Mouse (Mus musculus) midbrain, embryonic 15.5 days (tissue): ENCODE data around the gene Prkd3. TPM values are rescaled to one million over a fixed set of nuclear protein-coding genes. Genes with fewer than 3 reads are reported as not detected.

ENCODE experiments used
- ATAC-seq: fragments of 200-750 bp; cut with Nextera tagmentation; replicated peaks from 2 replicates; pipeline ENCODE4 v1.8.0; 2017; ENCODE audit warnings: moderate TSS enrichment
- H3K27ac ChIP-seq: fragments of 300-500 bp; sonication (generic); 2 replicates; pipeline ENCODE4 v1.5.1; 2015; ENCODE audit warnings: mild to moderate bottlenecking, inconsistent platforms
- H3K27me3 ChIP-seq: fragments of 300-500 bp; sonication (generic); replicated peaks from 2 replicates; pipeline ENCODE4 v1.6.1; 2015; ENCODE audit warnings: inconsistent platforms
- H3K36me3 ChIP-seq: fragments of 300-500 bp; sonication (generic); replicated peaks from 2 replicates; pipeline ENCODE4 v1.6.1; 2015; ENCODE audit warnings: inconsistent platforms
- H3K4me1 ChIP-seq: fragments of 300-500 bp; sonication (generic); 2 replicates; pipeline ENCODE4 v1.6.1; 2015; ENCODE audit warnings: inconsistent platforms
- H3K4me2 ChIP-seq: fragments of 300-500 bp; sonication (generic); 2 replicates; pipeline ENCODE4 v1.6.1; 2015; ENCODE audit warnings: inconsistent platforms, mild to moderate bottlenecking, moderate library complexity
- H3K4me3 ChIP-seq: fragments of 300-500 bp; sonication (generic); 2 replicates; pipeline ENCODE4 v1.5.1; 2015; ENCODE audit warnings: mild to moderate bottlenecking, inconsistent platforms
- H3K9ac ChIP-seq: fragments of 300-500 bp; sonication (generic); 2 replicates; pipeline ENCODE4 v1.6.1; 2015; ENCODE audit warnings: mild to moderate bottlenecking, inconsistent platforms
- H3K9me3 ChIP-seq: fragments of 300-500 bp; sonication (generic); 2 replicates; pipeline ENCODE4 v1.6.1; 2016; ENCODE audit warnings: inconsistent platforms
- WGBS: fragments of 180-500 bp; shearing (Covaris S2); methylation state at CpG from one replicate; pipeline ENCODE4 v1.1.7; 2015; ENCODE audit warnings: mixed read lengths; 5-methylcytosine and 5-hydroxymethylcytosine counted together
- polyA plus RNA-seq: library from polyadenylated mRNA; unstranded; fragments of >200 nt; fragmentation: Nextera tagmentation; extraction: Ambion mirVana; gene quantifications from 2 replicates; pipeline ENCODE4 v1.2.1, GENCODE M21; 2015

Prkd3 gene
- polyA plus RNA-seq, 1 experiment from 2014 or later, result 11.2 TPM

GRCm38 (mm10) chr17:78998130-78998529, 22.5 kb downstream of the Prkd3 start:
- 89% methylated on average over 2 of the region's 2 CpGs for WGBS
- ATAC-seq, result no peak

DNA sequence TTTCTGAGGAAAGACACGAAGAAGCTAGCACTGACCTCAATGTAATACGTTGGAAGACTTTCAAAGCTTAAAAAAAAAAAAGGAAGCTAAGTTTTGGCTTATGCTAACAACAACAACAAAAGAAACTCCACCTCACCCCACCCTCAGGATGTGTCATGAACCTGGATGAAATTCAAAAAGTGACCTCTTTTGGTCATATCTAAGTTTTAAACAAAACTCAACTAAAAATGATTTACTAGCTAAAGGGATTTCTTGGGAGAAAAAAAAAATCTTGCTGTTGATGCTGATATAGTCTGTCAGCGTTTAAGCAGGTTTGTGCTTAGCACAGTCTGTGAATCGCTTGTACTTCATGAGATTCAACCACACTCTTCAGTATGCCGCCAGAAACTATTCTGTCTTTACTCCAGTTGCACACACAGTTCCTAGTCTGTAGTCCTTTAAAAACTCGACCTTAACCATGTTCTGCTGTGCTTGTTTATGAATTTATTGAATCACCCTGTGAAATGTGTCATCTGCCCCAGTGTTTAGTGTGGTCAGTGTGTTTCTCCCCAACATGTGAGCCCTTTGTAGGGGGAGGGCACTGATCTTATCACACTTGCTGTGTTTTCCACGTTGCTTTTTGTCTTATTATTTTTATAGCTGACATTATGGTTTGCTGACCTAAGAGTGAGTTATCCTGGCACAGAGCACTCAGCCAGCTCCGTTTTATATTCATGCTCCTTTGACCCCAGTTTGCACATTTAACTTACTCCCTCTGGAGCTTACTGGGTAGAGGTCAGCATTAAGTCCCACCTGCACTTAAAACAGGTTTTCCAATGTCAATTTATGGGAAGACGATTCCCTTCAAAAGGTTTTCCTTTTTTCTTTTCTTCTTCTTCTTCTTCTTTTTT, 25.4 kb downstream of the Prkd3 start:
- ATAC-seq, result no peak
- H3K27me3 ChIP-seq, result no peaks in the 10 kb centered on the region
- H3K9me3 ChIP-seq, result no peaks in the 10 kb centered on the region
- H3K4me1 ChIP-seq, result no peaks in the 10 kb centered on the region
- no peak overlapping the region for H3K4me3 ChIP-seq
- 79% methylated on average over 9 of the region's 9 CpGs for WGBS
- H3K36me3 ChIP-seq, result no peaks in the 10 kb centered on the region
- no peak overlapping the region for H3K4me2 ChIP-seq
- no peak overlapping the region for H3K27ac ChIP-seq
- H3K9ac ChIP-seq, result no peak overlapping the region

More at GRCm38 (mm10) chr17:78998130-78998529, 22.5 kb downstream of the Prkd3 start:
- Histone ChIP-seq H3K27me3 (no peaks in the 10 kb centered on the region), H3K4me1 (no peaks in the 10 kb centered on the region), H3K4me2 (no peak overlapping the region), H3K4me3 (no peak overlapping the region), H3K9ac (no peak overlapping the region), H3K27ac (no peak overlapping the region), H3K9me3 (no peaks in the 10 kb centered on the region), H3K36me3 (no peaks in the 10 kb centered on the region)

- no peaks in the 10 kb centered on the region for H3K9me3 ChIP-seq
- no peaks in the 10 kb centered on the region for H3K36me3 ChIP-seq
- ATAC-seq, result no peak
- H3K4me1 ChIP-seq, result no peaks in the 10 kb centered on the region
- H3K9ac ChIP-seq, result no peak overlapping the region
- WGBS, result 93% methylated on average over 8 of the region's 8 CpGs
- H3K4me3 ChIP-seq, result no peak overlapping the region
- no peak overlapping the region for H3K4me2 ChIP-seq
- H3K27me3 ChIP-seq, result no peaks in the 10 kb centered on the region
- no peak overlapping the region for H3K27ac ChIP-seq
Measured at GRCm38 (mm10) chr17:78994382-78994781, 26.2 kb downstream of the Prkd3 start.

- ATAC-seq, result no peak
- Histone ChIP-seq H3K9me3 (no peaks in the 10 kb centered on the region), H3K36me3 (no peaks in the 10 kb centered on the region), H3K4me1 (no peaks in the 10 kb centered on the region), H3K4me3 (no peak overlapping the region), H3K27me3 (no peaks in the 10 kb centered on the region), H3K4me2 (no peak overlapping the region), H3K27ac (no peak overlapping the region), H3K9ac (no peak overlapping the region)
- whole genome bisulfite sequencing, result 56% methylated on average over 2 of the region's 2 CpGs
Measured at GRCm38 (mm10) chr17:78993670-78994069, 26.9 kb downstream of the Prkd3 start.

DNA sequence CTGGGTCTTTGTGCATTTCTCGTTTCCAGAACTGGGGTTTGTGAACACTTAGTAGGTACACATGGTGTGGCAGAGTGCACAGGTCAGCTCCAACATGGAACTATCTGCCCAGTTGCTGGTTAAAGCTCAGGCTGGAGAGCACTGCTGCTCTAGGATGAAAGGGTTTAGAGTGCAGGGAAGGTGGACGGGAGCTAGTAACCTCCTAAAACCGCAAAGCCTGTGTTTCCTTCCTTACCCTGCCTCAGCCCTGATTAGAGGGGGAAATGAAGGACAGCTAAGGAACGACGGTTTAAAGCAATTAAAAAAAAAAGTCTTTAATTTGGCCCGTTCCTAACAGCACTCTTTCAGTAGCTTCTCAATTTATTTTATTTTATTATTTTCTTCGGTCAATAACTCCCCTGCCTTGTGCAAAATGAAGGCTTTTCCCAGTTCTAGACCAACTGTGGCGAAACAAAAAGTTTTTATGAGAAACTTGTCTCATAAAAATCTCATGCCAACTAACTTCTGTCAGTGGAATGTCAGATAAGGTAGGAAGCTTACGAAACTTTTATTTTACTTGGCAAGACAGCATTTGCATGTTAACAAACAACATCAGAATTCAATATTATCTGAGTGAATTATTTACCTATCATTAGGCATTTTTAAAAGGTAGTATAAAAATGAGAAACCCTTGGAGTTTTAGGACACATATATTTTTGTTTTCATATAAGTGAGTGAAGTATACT, 28.2 kb downstream of the Prkd3 start:
- 83% methylated on average over 9 of the region's 9 CpGs for WGBS

GRCm38 (mm10) chr17:78991549-78991948, 29.1 kb downstream of the Prkd3 start:
- Histone ChIP-seq H3K4me2 (no peak overlapping the region), H3K27me3 (no peaks in the 10 kb centered on the region), H3K27ac (no peak overlapping the region), H3K4me1 (no peaks in the 10 kb centered on the region), H3K9ac (no peak overlapping the region), H3K36me3 (no peaks in the 10 kb centered on the region), H3K9me3 (no peaks in the 10 kb centered on the region), H3K4me3 (no peak overlapping the region)
- ATAC-seq, result no peak
- WGBS, result 97% methylated on average over 2 of the region's 2 CpGs

More for the DNA sequence above, 28.2 kb downstream of the Prkd3 start:
- no peak overlapping the region for H3K4me3 ChIP-seq
- no peaks in the 10 kb centered on the region for H3K27me3 ChIP-seq
- H3K36me3 ChIP-seq, result no peaks in the 10 kb centered on the region
- no peaks in the 10 kb centered on the region for H3K9me3 ChIP-seq
- no peak overlapping the region for H3K27ac ChIP-seq
- no peak overlapping the region for H3K4me2 ChIP-seq
- no peaks in the 10 kb centered on the region for H3K4me1 ChIP-seq
- H3K9ac ChIP-seq, result no peak overlapping the region
- ATAC-seq, result no peak

- Histone ChIP-seq H3K27ac (no peak overlapping the region), H3K36me3 (no peaks in the 10 kb centered on the region), H3K4me2 (no peak overlapping the region), H3K9ac (no peak overlapping the region), H3K9me3 (no peaks in the 10 kb centered on the region), H3K4me3 (no peak overlapping the region), H3K4me1 (no peaks in the 10 kb centered on the region), H3K27me3 (no peaks in the 10 kb centered on the region)
- ATAC-seq, result no peak
- WGBS, result 80% methylated on average over 8 of the region's 8 CpGs
Measured at GRCm38 (mm10) chr17:78989015-78989414, 31.6 kb downstream of the Prkd3 start.

GRCm38 (mm10) chr17:78983736-78984135, 36.9 kb downstream of the Prkd3 start:
- no peak overlapping the region for H3K4me3 ChIP-seq
- no peaks in the 10 kb centered on the region for H3K9me3 ChIP-seq
- H3K9ac ChIP-seq, result no peak overlapping the region
- WGBS, result 90% methylated on average over 3 of the region's 3 CpGs
- no peaks in the 10 kb centered on the region for H3K4me1 ChIP-seq
- H3K4me2 ChIP-seq, result no peak overlapping the region
- no peaks in the 10 kb centered on the region for H3K27me3 ChIP-seq
- 0 out of 2 replicates have a peak, but pooled peaks cover 3% of the 10 kb centered on the region for H3K36me3 ChIP-seq
- ATAC-seq, result no peak
- no peak overlapping the region for H3K27ac ChIP-seq

- H3K4me2 ChIP-seq, result no peak overlapping the region
- ATAC-seq, result no peak
- no peaks in the 10 kb centered on the region for H3K9me3 ChIP-seq
- 0 out of 2 replicates have a peak, but pooled peaks cover 3% of the 10 kb centered on the region for H3K36me3 ChIP-seq
- WGBS, result 95% methylated on average over 8 of the region's 8 CpGs
- H3K4me3 ChIP-seq, result no peak overlapping the region
- no peaks in the 10 kb centered on the region for H3K27me3 ChIP-seq
- no peaks in the 10 kb centered on the region for H3K4me1 ChIP-seq
- no peak overlapping the region for H3K9ac ChIP-seq
- no peak overlapping the region for H3K27ac ChIP-seq
Measured at GRCm38 (mm10) chr17:78983166-78983565, 37.5 kb downstream of the Prkd3 start.

DNA sequence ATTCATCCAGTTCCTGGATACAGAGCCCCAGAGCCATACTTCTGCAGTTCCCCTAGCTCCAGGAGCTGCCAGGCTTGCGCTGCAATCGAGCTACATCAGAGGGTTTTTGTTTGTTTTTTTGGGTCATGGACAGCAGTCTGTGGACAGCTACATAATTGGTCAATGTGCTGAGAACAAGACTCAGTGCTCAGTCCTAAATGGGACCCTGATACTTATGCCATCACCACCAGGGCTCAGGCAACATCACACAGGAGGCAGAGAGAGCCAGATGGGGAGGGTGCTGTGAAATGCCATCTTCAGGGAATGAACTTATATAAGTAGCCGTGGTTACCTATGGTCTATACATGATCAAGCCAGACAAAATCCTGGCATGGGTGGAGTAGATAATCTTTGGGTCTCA, 52.1 kb downstream of the Prkd3 start:
- H3K36me3 ChIP-seq, result no peaks in the 10 kb centered on the region
- no peak overlapping the region for H3K4me2 ChIP-seq
- ATAC-seq, result no peak
- no peaks in the 10 kb centered on the region for H3K4me1 ChIP-seq
- H3K9ac ChIP-seq, result no peak overlapping the region
- H3K27ac ChIP-seq, result no peak overlapping the region
- WGBS, result 84% methylated on average over 3 of the region's 3 CpGs
- no peak overlapping the region for H3K4me3 ChIP-seq
- H3K9me3 ChIP-seq, result no peaks in the 10 kb centered on the region
- no peaks in the 10 kb centered on the region for H3K27me3 ChIP-seq

DNA sequence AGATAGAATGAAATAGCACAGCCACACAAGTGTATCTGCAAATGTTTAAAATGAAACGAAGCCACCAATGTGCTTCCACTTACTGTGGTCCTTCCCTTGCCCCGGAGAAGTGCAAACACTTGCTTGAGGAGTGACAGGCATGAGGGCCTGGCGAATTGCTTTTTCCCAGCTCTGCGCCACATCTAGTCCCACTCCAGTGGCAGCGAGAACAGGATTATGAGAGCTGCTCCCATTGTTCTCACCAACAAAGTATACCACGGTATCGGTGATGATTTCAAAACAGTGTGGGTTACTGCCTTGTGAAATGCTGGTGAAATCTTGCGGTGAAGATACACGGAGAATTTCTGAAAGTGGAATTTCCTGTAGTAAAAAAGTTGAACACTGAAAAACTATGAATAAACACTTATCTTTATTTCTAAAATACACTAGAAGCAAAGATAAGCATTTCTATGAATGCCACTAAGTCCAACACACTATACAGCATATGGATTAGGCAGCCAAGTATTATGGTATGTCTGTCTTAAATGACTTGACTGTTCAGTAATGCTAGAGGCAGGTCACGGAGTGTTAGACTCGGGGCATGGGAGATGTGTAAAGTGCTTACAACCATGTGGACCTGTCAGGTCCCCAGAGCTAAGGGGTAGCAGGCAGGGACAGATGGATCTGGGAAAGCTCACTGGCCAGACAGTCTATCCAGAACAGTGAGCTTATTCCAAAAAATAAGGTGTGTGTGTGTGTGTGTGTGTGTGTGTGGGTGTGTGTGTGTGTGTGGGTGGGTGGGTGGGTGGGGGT, 54.3 kb downstream of the Prkd3 start:
- Histone ChIP-seq H3K9me3 (no peaks in the 10 kb centered on the region), H3K27ac (no peak overlapping the region), H3K4me2 (no peak overlapping the region), H3K4me3 (no peak overlapping the region), H3K4me1 (no peaks in the 10 kb centered on the region), H3K36me3 (no peaks in the 10 kb centered on the region), H3K27me3 (no peaks in the 10 kb centered on the region), H3K9ac (no peak overlapping the region)
- ATAC-seq, result no peak
- WGBS, result 86% methylated on average over 11 of the region's 11 CpGs

GRCm38 (mm10) chr17:78964387-78964786, 56.2 kb downstream of the Prkd3 start:
- Histone ChIP-seq H3K27me3 (no peaks in the 10 kb centered on the region), H3K36me3 (0 out of 2 replicates have a peak, but pooled peaks cover 7% of the 10 kb centered on the region), H3K4me3 (no peak overlapping the region), H3K9me3 (no peaks in the 10 kb centered on the region), H3K4me1 (no peaks in the 10 kb centered on the region), H3K27ac (no peak overlapping the region), H3K4me2 (no peak overlapping the region), H3K9ac (no peak overlapping the region)
- no peak for ATAC-seq
- WGBS, result 73% methylated on average over 1 of the region's 1 CpGs
